26 mouse cellular contexts compared by ENCODE assay signal in genomic region chr1:169526006-169526680, GRCm38 (mm10). TPM values are rescaled to one million over a fixed set of nuclear protein-coding genes. Genes with fewer than 3 reads are reported as not detected.
DNase-seq lines count a peak whose midpoint lies in the region; ATAC-seq and TF ChIP-seq lines count a peak whose summit lies in the region.
"Had no signal": no experiment of that assay in that cellular context is flagged by ENCODE, and none has a peak within 500 bp of the region (broad histone marks: within the 10 kb centered on the region; RNA-seq: fewer than 3 reads in every experiment).

No protein-coding gene starts in this region.

- TF ChIP-seq POLR2A in myocyte (IDR thresholded peaks at IDR 0.05; ENCODE audit: insufficient read length, low read depth) = no peak

- H3K27me3 ChIP-seq in embryonic facial prominence, embryonic 13.5 days = no peaks in the 10 kb centered on the region
- H3K27me3 ChIP-seq in embryonic facial prominence, embryonic 10.5 days (replicated peaks; ENCODE audit: low read depth, poor library complexity, severe bottlenecking) = no peaks in the 10 kb centered on the region
- H3K27me3 ChIP-seq in C2C12 (ENCODE audit: control insufficient read depth, insufficient read depth, insufficient read length) (no peaks in the 10 kb centered on the region), myocyte (ENCODE audit: control insufficient read depth, insufficient read depth, insufficient read length) (no peaks in the 10 kb centered on the region)
- H3K27me3 ChIP-seq in hindbrain, postnatal 0 days (ENCODE audit: insufficient read depth, low read length) = no peaks in the 10 kb centered on the region
- H3K27me3 ChIP-seq: embryonic facial prominence, embryonic 15.5 days; forebrain, embryonic 12.5 days; forebrain, embryonic 15.5 days; heart, embryonic 12.5 days; heart, embryonic 15.5 days had no signal

- no peak overlapping the region for H3K4me2 ChIP-seq in embryonic facial prominence, embryonic 13.5 days
- H3K4me2 ChIP-seq in myocyte (ENCODE audit: low read depth) = peak overlapping the region; percentile 33
- no peak overlapping the region for H3K4me2 ChIP-seq in hindbrain, postnatal 0 days (ENCODE audit: low read depth, low read length)
- H3K4me2 ChIP-seq: embryonic facial prominence, embryonic 15.5 days; forebrain, embryonic 12.5 days; forebrain, embryonic 15.5 days; heart, embryonic 12.5 days; heart, embryonic 15.5 days; hindbrain, embryonic 14.5 days had no signal

- 0 out of 2 replicates have a peak overlapping the region, but pooled peaks have one; percentile 40 for H3K9ac ChIP-seq in embryonic facial prominence, embryonic 13.5 days
- no peak overlapping the region for H3K9ac ChIP-seq in hindbrain, postnatal 0 days (replicated peaks; ENCODE audit: low read length)
- H3K9ac ChIP-seq: embryonic facial prominence, embryonic 15.5 days; forebrain, embryonic 12.5 days; forebrain, embryonic 15.5 days; heart, embryonic 12.5 days; heart, embryonic 15.5 days; hindbrain, embryonic 14.5 days had no signal

- peaks cover 16% of the 10 kb centered on the region for H3K4me1 ChIP-seq in embryonic facial prominence, embryonic 13.5 days
- H3K4me1 ChIP-seq in embryonic facial prominence, embryonic 10.5 days = peaks cover 12% of the 10 kb centered on the region
- no peaks in the 10 kb centered on the region for H3K4me1 ChIP-seq in hindbrain, postnatal 0 days (ENCODE audit: insufficient read depth, low read length)

- H3K79me3 ChIP-seq in C2C12 (ENCODE audit: low read depth) = peaks cover 46% of the 10 kb centered on the region

- TF ChIP-seq CTCF in C2C12 (IDR thresholded peaks at IDR 0.05; ENCODE audit: control insufficient read depth, insufficient read depth, insufficient read length) = no peak
- no peak for TF ChIP-seq CTCF in hindbrain, postnatal 0 days (IDR thresholded peaks at IDR 0.05; ENCODE audit: low read depth)

- H3K36me3 ChIP-seq in embryonic facial prominence, embryonic 13.5 days = peaks cover 51% of the 10 kb centered on the region
- peaks cover 79% of the 10 kb centered on the region for H3K36me3 ChIP-seq in embryonic facial prominence, embryonic 10.5 days (replicated peaks)
- H3K36me3 ChIP-seq in C2C12 (ENCODE audit: control insufficient read depth, insufficient read depth) (peaks cover 65% of the 10 kb centered on the region), myocyte (ENCODE audit: control insufficient read depth, insufficient read depth) (peaks cover 21% of the 10 kb centered on the region)
- H3K36me3 ChIP-seq in hindbrain, postnatal 0 days (ENCODE audit: insufficient read depth, low read length) = no peaks in the 10 kb centered on the region

- no peak overlapping the region for H3K27ac ChIP-seq in embryonic facial prominence, embryonic 13.5 days
- no peak overlapping the region for H3K27ac ChIP-seq in embryonic facial prominence, embryonic 10.5 days (replicated peaks)
- no peak overlapping the region for H3K27ac ChIP-seq in hindbrain, postnatal 0 days
- H3K27ac ChIP-seq: embryonic facial prominence, embryonic 15.5 days; forebrain, embryonic 12.5 days; forebrain, embryonic 15.5 days; heart, embryonic 15.5 days; hindbrain, embryonic 14.5 days had no signal

- DNase-seq in embryonic facial prominence, embryonic 10.5 days (ENCODE audit: low spot score) = no peak
- peak; percentile 34 for DNase-seq in adipocyte (ENCODE audit: low spot score)
- no peak for DNase-seq in cerebellum, adult 18-20 months
- no peak for DNase-seq in hindbrain, postnatal 0 days (ENCODE audit: low spot score)
- no peak for DNase-seq in cerebellum, adult 8-10 months
- DNase-seq: adrenal gland, adult 8-10 months; adrenal gland, postnatal 25 days; cerebellum, postnatal 10 days; cerebellum, postnatal 36 days; embryo, embryonic 11 days; gastrocnemius, postnatal 10 days; gastrocnemius, postnatal 36 days; heart, postnatal 14 days; heart, postnatal 4 days; kidney, adult 11 months; kidney, adult 8-10 months had no signal

- WGBS in embryonic facial prominence, embryonic 13.5 days = 92% methylated on average over 5 of the region's 5 CpGs
- 95% methylated on average over 5 of the region's 5 CpGs for WGBS in embryonic facial prominence, embryonic 10.5 days
- 89% methylated on average over 5 of the region's 5 CpGs for WGBS in hindbrain, postnatal 0 days

- H3ac ChIP-seq in C2C12 (ENCODE audit: control insufficient read depth, insufficient read length, low read depth) (peak overlapping the region; percentile 35), myocyte (ENCODE audit: control insufficient read depth, insufficient read length) (no peak overlapping the region)

- no peak for ATAC-seq in embryonic facial prominence, embryonic 13.5 days (ENCODE audit: insufficient number of reproducible peaks, insufficient read depth, low FRiP score, low TSS enrichment, low read depth)
- ATAC-seq in hindbrain, postnatal 0 days = no peak
- ATAC-seq: forebrain, embryonic 15.5 days had no signal

- H3K9me3 ChIP-seq in embryonic facial prominence, embryonic 13.5 days = no peaks in the 10 kb centered on the region
- H3K9me3 ChIP-seq in embryonic facial prominence, embryonic 10.5 days = no peaks in the 10 kb centered on the region
- no peaks in the 10 kb centered on the region for H3K9me3 ChIP-seq in hindbrain, postnatal 0 days (ENCODE audit: low read length)
- H3K9me3 ChIP-seq: embryonic facial prominence, embryonic 15.5 days; forebrain, embryonic 12.5 days; forebrain, embryonic 15.5 days; heart, embryonic 12.5 days; heart, embryonic 15.5 days had no signal

- H3K79me2 ChIP-seq in C2C12 (ENCODE audit: control insufficient read depth, insufficient read depth) (peaks cover 72% of the 10 kb centered on the region), myocyte (ENCODE audit: control insufficient read depth, insufficient read depth) (peaks cover 60% of the 10 kb centered on the region)

- H3K4me3 ChIP-seq in embryonic facial prominence, embryonic 13.5 days = no peak overlapping the region
- H3K4me3 ChIP-seq in embryonic facial prominence, embryonic 10.5 days = no peak overlapping the region
- H3K4me3 ChIP-seq in C2C12 (ENCODE audit: insufficient read depth, poor library complexity, severe bottlenecking) (no peak overlapping the region), myocyte (no peak overlapping the region)
- H3K4me3 ChIP-seq in hindbrain, postnatal 0 days (ENCODE audit: low read length) = no peak overlapping the region
- H3K4me3 ChIP-seq: embryonic facial prominence, embryonic 15.5 days; erythroblast, embryonic 14.5 days; forebrain, embryonic 12.5 days; forebrain, embryonic 15.5 days; heart, embryonic 12.5 days; heart, embryonic 15.5 days had no signal

TF ChIP-seq in C2C12, 6 proteins besides CTCF, POLR2A, EP300 and RAD21:
- TF ChIP-seq FOSL1 (IDR thresholded peaks at IDR 0.05; ENCODE audit: insufficient read depth, low read length, poor library complexity, severe bottlenecking) = no peak
- TF ChIP-seq USF1 (IDR thresholded peaks at IDR 0.05; ENCODE audit: low read depth) = no peak
- no peak for TF ChIP-seq CEBPB (IDR thresholded peaks at IDR 0.05; ENCODE audit: low read depth)

TF ChIP-seq in myocyte, 11 proteins besides CTCF, POLR2A, EP300 and RAD21:
- TF ChIP-seq USF1 (IDR thresholded peaks at IDR 0.05; ENCODE audit: low read depth) = no peak
- no peak for TF ChIP-seq MYOD1 (IDR thresholded peaks at IDR 0.05; ENCODE audit: control insufficient read depth in 1 of 3, insufficient read length in 2 of 3, low read depth in 2 of 3)
- TF ChIP-seq MAX (IDR thresholded peaks at IDR 0.05; ENCODE audit: low read depth) = no peak
- TF ChIP-seq TCF12 (IDR thresholded peaks at IDR 0.05; ENCODE audit: insufficient read depth, poor library complexity, severe bottlenecking) = no peak
- no peak for TF ChIP-seq CEBPB (IDR thresholded peaks at IDR 0.05; ENCODE audit: insufficient read depth, poor library complexity, severe bottlenecking)
- no peak for TF ChIP-seq POLR2AphosphoS2 (IDR thresholded peaks at IDR 0.05; ENCODE audit: insufficient read length, low read depth)
- no peak for TF ChIP-seq E2F4 (IDR thresholded peaks at IDR 0.05; ENCODE audit: insufficient read depth)
- TF ChIP-seq SRF (IDR thresholded peaks at IDR 0.05; ENCODE audit: control insufficient read depth, insufficient read length, low read depth) = no peak
- TF ChIP-seq TCF3 (IDR thresholded peaks at IDR 0.05; ENCODE audit: insufficient read length, low read depth) = no peak
- TF ChIP-seq MYOG (IDR thresholded peaks at IDR 0.05; ENCODE audit: control insufficient read depth in 1 of 3, insufficient read depth in 1 of 3, insufficient read length in 2 of 3, low read depth in 2 of 3) = no peak
- no peak for TF ChIP-seq REST (IDR thresholded peaks at IDR 0.05; ENCODE audit: insufficient read depth, insufficient read length)
TF ChIP-seq in myocyte: peak in this region for 0.

RNA-seq across cellular contexts. Expression of gene Nuf2, which starts 5.1 kb away (rescaled TPM):
- 54.4 and 56.5 TPM in 2 replicates for polyA plus RNA-seq in embryonic facial prominence, embryonic 13.5 days (2015; fragmentation: Nextera tagmentation; extraction: Ambion mirVana)
- 75.8 and 75.9 TPM in 2 replicates for polyA plus RNA-seq in embryonic facial prominence, embryonic 10.5 days (2016; fragmentation: Nextera tagmentation; extraction: Ambion mirVana)
- 29.8 TPM for polyA plus RNA-seq in C2C12 (2012; fragmentation: generic; extraction: Trizol)
- polyA plus RNA-seq in myocyte (2012; fragmentation: generic; extraction: Trizol) = 15.6 TPM
- 5.2 and 5.9 TPM in 2 replicates for total RNA-seq in hindbrain, postnatal 0 days (2014; rRNA removed)
- 13.0 and 15.8 TPM in 2 replicates for polyA plus RNA-seq in hindbrain, postnatal 0 days (2015; fragmentation: Nextera tagmentation; extraction: Ambion mirVana)
